In genomic region chr1:89674681-89675080, GRCm38 (mm10) we compare ENCODE assay signal across 18 mouse cellular contexts.
A peak's percentile ranks its signal among the peaks of the same experiment; 100 is the strongest.
DNase-seq lines count a peak whose midpoint lies in the region; ATAC-seq and TF ChIP-seq lines count a peak whose summit lies in the region.
"Had no signal": no experiment of that assay in that cellular context is flagged by ENCODE, and none has a peak within 500 bp of the region (broad histone marks: within the 10 kb centered on the region; RNA-seq: fewer than 3 reads in every experiment).

No protein-coding gene starts in this region.

- H3K9me3 ChIP-seq in forebrain, embryonic 14.5 days (replicated peaks; ENCODE audit: control insufficient read depth, low read length), result no peaks in the 10 kb centered on the region
- no peaks in the 10 kb centered on the region for H3K9me3 ChIP-seq in forebrain, embryonic 11.5 days (ENCODE audit: control insufficient read depth, low read length)
- H3K9me3 ChIP-seq in midbrain, embryonic 13.5 days, result no peaks in the 10 kb centered on the region
- no peaks in the 10 kb centered on the region for H3K9me3 ChIP-seq in midbrain, postnatal 0 days (ENCODE audit: low read length)
- H3K9me3 ChIP-seq: heart, embryonic 15.5 days had no signal

- peak; percentile 66 for DNase-seq in forebrain, embryonic 14.5 days (ENCODE audit: low spot score)
- DNase-seq in forebrain, embryonic 11.5 days (ENCODE audit: low spot score), result no peak
- no peak for DNase-seq in midbrain, postnatal 0 days (ENCODE audit: low spot score)
- peak; percentile 43 for DNase-seq in retina, postnatal 1 day
- no peak for DNase-seq in retina, embryonic 14.5 days (ENCODE audit: low spot score)
- no peak for DNase-seq in adrenal gland, postnatal 14 days
- DNase-seq: adrenal gland, postnatal 10 days; cerebellum, adult 2 months; cerebellum, postnatal 10 days; gastrocnemius, postnatal 14 days; heart, adult 2 months; heart, postnatal 14 days had no signal

- H3K9ac ChIP-seq in forebrain, embryonic 14.5 days (ENCODE audit: low read length), result no peak overlapping the region
- H3K9ac ChIP-seq in forebrain, embryonic 11.5 days (ENCODE audit: low read length), result no peak overlapping the region
- H3K9ac ChIP-seq in midbrain, embryonic 13.5 days (replicated peaks), result no peak overlapping the region
- H3K9ac ChIP-seq in midbrain, postnatal 0 days (replicated peaks; ENCODE audit: low read length, poor library complexity, severe bottlenecking), result no peak overlapping the region
- H3K9ac ChIP-seq: heart, embryonic 15.5 days had no signal

- TF ChIP-seq CTCF in midbrain, postnatal 0 days (IDR thresholded peaks at IDR 0.05), result no peak

- no peak overlapping the region; the same call in 1 of the 2 replicates for H3K27ac ChIP-seq in forebrain, embryonic 14.5 days (ENCODE audit: low read depth, low read length)
- no peak overlapping the region for H3K27ac ChIP-seq in forebrain, embryonic 11.5 days (ENCODE audit: low read depth, low read length)
- H3K27ac ChIP-seq in midbrain, embryonic 13.5 days, result peak overlapping the region; percentile 64
- no peak overlapping the region for H3K27ac ChIP-seq in midbrain, postnatal 0 days (ENCODE audit: low read depth, low read length)
- H3K27ac ChIP-seq: embryonic facial prominence, embryonic 10.5 days; heart, adult 2 months; heart, embryonic 15.5 days had no signal

- peaks cover 17% of the 10 kb centered on the region; the same call in 1 of the 2 replicates for H3K36me3 ChIP-seq in forebrain, embryonic 14.5 days (ENCODE audit: control insufficient read depth, insufficient read depth, low read length)
- peaks cover 4% of the 10 kb centered on the region; the same call in 1 of the 2 replicates for H3K36me3 ChIP-seq in forebrain, embryonic 11.5 days (ENCODE audit: control insufficient read depth, insufficient read depth, low read length)
- H3K36me3 ChIP-seq in midbrain, embryonic 13.5 days, result peaks cover 47% of the 10 kb centered on the region
- H3K36me3 ChIP-seq in midbrain, postnatal 0 days (ENCODE audit: insufficient read depth, low read length), result peaks cover 40% of the 10 kb centered on the region

- H3K4me1 ChIP-seq in forebrain, embryonic 14.5 days (ENCODE audit: control insufficient read depth, insufficient read depth, low read length), result peaks cover 20% of the 10 kb centered on the region
- peaks cover 10% of the 10 kb centered on the region for H3K4me1 ChIP-seq in forebrain, embryonic 11.5 days (replicated peaks; ENCODE audit: control insufficient read depth, insufficient read depth, low read length)
- peaks cover 67% of the 10 kb centered on the region for H3K4me1 ChIP-seq in midbrain, embryonic 13.5 days (replicated peaks)
- 0 out of 2 replicates have a peak, but pooled peaks cover 3% of the 10 kb centered on the region for H3K4me1 ChIP-seq in midbrain, postnatal 0 days (ENCODE audit: insufficient read depth, low read length)
- H3K4me1 ChIP-seq: heart, embryonic 15.5 days had no signal

- WGBS in forebrain, embryonic 14.5 days, result 41% methylated on average over 9 of the region's 9 CpGs
- WGBS in forebrain, embryonic 11.5 days, result 76% methylated on average over 9 of the region's 9 CpGs
- whole genome bisulfite sequencing in midbrain, embryonic 13.5 days, result 36% methylated on average over 9 of the region's 9 CpGs
- 39% methylated on average over 9 of the region's 9 CpGs for WGBS in midbrain, postnatal 0 days

- no peak overlapping the region for H3K4me3 ChIP-seq in forebrain, embryonic 14.5 days (ENCODE audit: low read depth, low read length)
- H3K4me3 ChIP-seq in forebrain, embryonic 11.5 days (ENCODE audit: low read depth, low read length), result no peak overlapping the region
- H3K4me3 ChIP-seq in midbrain, embryonic 13.5 days (replicated peaks), result no peak overlapping the region
- H3K4me3 ChIP-seq in midbrain, postnatal 0 days (ENCODE audit: low read depth, low read length), result no peak overlapping the region
- H3K4me3 ChIP-seq: embryonic facial prominence, embryonic 10.5 days; heart, adult 2 months; heart, embryonic 15.5 days had no signal

- H3K27me3 ChIP-seq in forebrain, embryonic 14.5 days (replicated peaks; ENCODE audit: control insufficient read depth, insufficient read depth, low read length), result peaks cover 72% of the 10 kb centered on the region
- H3K27me3 ChIP-seq in forebrain, embryonic 11.5 days (ENCODE audit: control insufficient read depth, insufficient read depth, low read length), result peaks cover 49% of the 10 kb centered on the region
- peaks cover 6% of the 10 kb centered on the region; the same call in 1 of the 2 replicates for H3K27me3 ChIP-seq in midbrain, embryonic 13.5 days
- no peaks in the 10 kb centered on the region for H3K27me3 ChIP-seq in midbrain, postnatal 0 days (ENCODE audit: insufficient read depth, low read length)
- H3K27me3 ChIP-seq: heart, embryonic 15.5 days had no signal

- ATAC-seq in forebrain, embryonic 14.5 days, result no peak
- no peak for ATAC-seq in forebrain, embryonic 11.5 days (replicated peaks; ENCODE audit: low FRiP score)
- peak; percentile 32; the same call in 1 of the 2 replicates for ATAC-seq in midbrain, embryonic 13.5 days
- ATAC-seq in midbrain, postnatal 0 days (ENCODE audit: low FRiP score), result no peak
- ATAC-seq: forebrain, embryonic 16.5 days; inflammation-experienced regulatory T-cells, adult 6 months had no signal

- no peak overlapping the region for H3K4me2 ChIP-seq in forebrain, embryonic 14.5 days (ENCODE audit: low read length)
- H3K4me2 ChIP-seq in forebrain, embryonic 11.5 days (ENCODE audit: low read depth, low read length, severe bottlenecking), result no peak overlapping the region
- no peak overlapping the region for H3K4me2 ChIP-seq in midbrain, embryonic 13.5 days (replicated peaks)
- H3K4me2 ChIP-seq in midbrain, postnatal 0 days (ENCODE audit: low read depth, low read length, poor library complexity, severe bottlenecking), result no peak overlapping the region
- H3K4me2 ChIP-seq: heart, embryonic 11.5 days; heart, embryonic 15.5 days had no signal

Comparison
In these comparisons a context has a peak if more than half of its experiments do, and no peak if none do; other contexts are left out.
1. DNase-seq: peak in forebrain, embryonic 14.5 days (single experiment) and retina, postnatal 1 day (single experiment); none in forebrain, embryonic 11.5 days (single experiment), midbrain, postnatal 0 days (single experiment), retina, embryonic 14.5 days (single experiment) and adrenal gland, postnatal 14 days (single experiment).